Mouse (Mus musculus) myocyte (in vitro differentiated cells): Measurements from ENCODE around the gene Lsm14b. TPM values are rescaled to one million over a fixed set of nuclear protein-coding genes. Genes with fewer than 3 reads are reported as not detected.
A peak's percentile ranks its signal among the peaks of the same experiment; 100 is the strongest.

Experiments
- H3K27me3 ChIP-seq: one replicate; pipeline ENCODE4 v1.6.1; 2011; ENCODE audit not compliant: control insufficient read depth, insufficient read depth, insufficient read length
- H3K36me3 ChIP-seq: one replicate; pipeline ENCODE4 v1.6.1; 2011; ENCODE audit not compliant: control insufficient read depth, insufficient read depth
- H3K4me2 ChIP-seq: one replicate; pipeline ENCODE4 v1.6.1; 2011; ENCODE audit warnings: low read depth, control low read depth
- H3K4me3 ChIP-seq: one replicate; pipeline ENCODE4 v1.5.1; 2011; ENCODE audit warnings: mild to moderate bottlenecking, control low read depth, moderate library complexity
- H3K79me2 ChIP-seq: one replicate; pipeline ENCODE4 v1.6.1; 2011; ENCODE audit not compliant: control insufficient read depth, insufficient read depth
- H3ac ChIP-seq: one replicate; pipeline ENCODE4 v1.6.1; 2011; ENCODE audit not compliant: control insufficient read depth, insufficient read length
- CEBPB ChIP-seq: IDR thresholded peaks from 2 replicates; pipeline ENCODE4 v1.6.1; 2011; ENCODE audit warnings: mild to moderate bottlenecking, moderate library complexity; ENCODE audit not compliant: poor library complexity, insufficient read depth, severe bottlenecking
- E2F4 ChIP-seq: IDR thresholded peaks from one replicate; pipeline ENCODE4 v1.6.1; 2011; ENCODE audit warnings: mild to moderate bottlenecking, control low read depth, moderate library complexity; ENCODE audit not compliant: insufficient read depth
- MAX ChIP-seq: IDR thresholded peaks from one replicate; pipeline ENCODE4 v1.6.1; 2011; ENCODE audit warnings: low read depth, mild to moderate bottlenecking, control low read depth
- MYOD1 ChIP-seq, 3 experiments: IDR thresholded peaks; one replicate each; pipeline ENCODE4 v1.6.1; 2011; ENCODE audit warnings: control low read depth in 2 of 3, low read depth in 2 of 3, mild to moderate bottlenecking in 2 of 3, moderate library complexity in 1 of 3; ENCODE audit not compliant: insufficient read length in 2 of 3, control insufficient read depth in 1 of 3
- MYOG ChIP-seq, 3 experiments: IDR thresholded peaks; one replicate each; pipeline ENCODE4 v1.6.1; 2011; ENCODE audit warnings: control low read depth in 2 of 3, low read depth in 2 of 3, mild to moderate bottlenecking in 2 of 3; ENCODE audit not compliant: insufficient read length in 2 of 3, control insufficient read depth in 1 of 3, insufficient read depth in 1 of 3
- POLR2A ChIP-seq: IDR thresholded peaks from one replicate; pipeline ENCODE4 v1.6.1; 2011; ENCODE audit warnings: low read depth, mild to moderate bottlenecking, control low read depth, moderate library complexity; ENCODE audit not compliant: insufficient read length
- POLR2AphosphoS2 ChIP-seq: IDR thresholded peaks from one replicate; pipeline ENCODE4 v1.6.1; 2011; ENCODE audit warnings: low read depth, control low read depth; ENCODE audit not compliant: insufficient read length
- REST ChIP-seq: IDR thresholded peaks from one replicate; pipeline ENCODE4 v1.6.1; 2011; ENCODE audit warnings: mild to moderate bottlenecking, control low read depth, moderate library complexity; ENCODE audit not compliant: insufficient read depth, insufficient read length
- SRF ChIP-seq: IDR thresholded peaks from one replicate; pipeline ENCODE4 v1.6.1; 2011; ENCODE audit warnings: low read depth; ENCODE audit not compliant: control insufficient read depth, insufficient read length
- TCF12 ChIP-seq: IDR thresholded peaks from one replicate; pipeline ENCODE4 v1.6.1; 2011; ENCODE audit warnings: mild to moderate bottlenecking, control low read depth; ENCODE audit not compliant: poor library complexity, insufficient read depth, severe bottlenecking
- TCF3 ChIP-seq: IDR thresholded peaks from one replicate; pipeline ENCODE4 v1.6.1; 2011; ENCODE audit warnings: low read depth, control low read depth; ENCODE audit not compliant: insufficient read length
- USF1 ChIP-seq: IDR thresholded peaks from one replicate; pipeline ENCODE4 v1.6.1; 2011; ENCODE audit warnings: low read depth, mild to moderate bottlenecking, control low read depth, moderate library complexity
- polyA plus RNA-seq: library from polyadenylated mRNA; unstranded; fragments of >200 nt; fragmentation: generic; extraction: Trizol; gene quantifications from one replicate; pipeline ENCODE4 v1.2.1, GENCODE M21; 2012; ENCODE audit warnings: missing spikeins

The Lsm14b gene
- 48.8 TPM for polyA plus RNA-seq

DNA sequence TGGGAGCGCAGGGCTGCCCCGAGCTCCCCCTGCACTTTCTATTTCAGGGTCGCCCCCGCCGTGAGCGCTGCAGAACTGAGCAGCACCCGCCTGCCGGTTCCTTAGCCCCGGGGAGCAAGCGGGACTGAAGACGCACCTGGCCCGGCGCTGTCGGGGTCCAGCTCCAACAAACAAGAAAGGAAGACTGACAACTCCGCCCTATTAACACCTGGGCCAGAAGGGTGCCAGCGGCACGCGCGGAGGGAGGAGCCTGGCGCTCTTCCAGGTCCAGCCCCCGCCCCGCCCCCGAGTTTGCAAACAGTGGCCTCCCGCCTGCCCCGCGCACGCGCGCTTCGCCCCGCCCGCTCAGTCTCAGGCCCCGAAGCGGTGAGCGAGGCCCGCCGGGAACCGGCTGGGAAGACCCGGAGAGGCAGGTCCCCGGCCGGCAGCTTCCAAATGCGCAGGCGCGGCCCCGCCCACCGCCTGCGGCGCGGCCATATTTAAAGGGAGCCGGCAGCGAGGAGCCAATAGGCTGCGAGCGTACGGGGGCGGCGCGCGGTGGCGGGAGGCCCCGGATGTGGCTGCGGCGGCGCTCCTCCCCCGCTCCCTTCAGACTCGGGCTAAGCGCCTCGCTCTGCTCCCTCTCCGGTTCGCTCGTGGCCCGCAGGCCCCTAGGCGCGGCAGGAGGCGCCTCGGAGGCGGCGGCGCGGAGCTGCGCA, at the start of gene Lsm14b:
Gene Lsm14b (plus strand): TSS at position 587 of the 698 bp plus-strand sequence.
- Histone ChIP-seq H3K4me3 (peak within 1 kb of the TSS; percentile 73), H3ac (peak within 1 kb of the TSS; percentile 62), H3K79me2 (peaks cover 32% of the 10 kb centered on the region), H3K27me3 (peaks cover 20% of the 10 kb centered on the region), H3K36me3 (peaks cover 7% of the 10 kb centered on the region), H3K4me2 (peak within 1 kb of the TSS; percentile 93)
- TF ChIP-seq TCF12 (no peak), MYOG (IDR thresholded peaks at IDR 0.05; ENCODE audit: control insufficient read depth in 1 of 3, insufficient read depth in 1 of 3, insufficient read length in 2 of 3, low read depth in 2 of 3) (peak in 1 of 3 experiments; percentile 6), E2F4 (peak; percentile 75), CEBPB (no peak), USF1 (no peak), REST (no peak), POLR2AphosphoS2 (peak; percentile 92), SRF (peak; percentile 30), MAX (no peak), MYOD1 (IDR thresholded peaks at IDR 0.05; ENCODE audit: control insufficient read depth in 1 of 3, insufficient read length in 2 of 3, low read depth in 2 of 3) (peak in 1 of 3 experiments; percentile 46), TCF3 (no peak), POLR2A (peak; percentile 87)

DNA sequence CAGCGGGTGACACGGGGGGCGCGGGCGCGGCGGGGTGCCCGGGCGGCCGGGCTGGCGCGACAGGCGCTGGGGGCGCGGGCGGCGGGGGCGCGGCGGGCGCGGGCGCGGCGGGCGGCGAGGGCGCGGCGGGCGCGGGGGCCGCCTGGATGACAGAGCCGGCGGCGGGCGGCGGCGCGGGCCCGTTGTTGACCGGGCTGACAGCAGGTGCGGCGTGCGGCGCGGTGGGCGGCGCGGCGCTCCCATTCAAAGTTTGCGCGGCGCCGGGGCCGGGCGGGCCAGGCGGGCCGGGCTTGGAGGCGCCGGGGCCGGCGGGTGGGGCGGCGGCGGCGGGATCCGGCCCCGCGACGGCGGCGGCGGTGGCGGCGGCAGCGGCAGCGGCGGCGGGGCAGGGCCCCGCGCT, 48.9 kb upstream of the Lsm14b start:
- Histone ChIP-seq H3K4me3 (peak overlapping the region; percentile 36), H3ac (peak overlapping the region; percentile 71), H3K36me3 (no peaks in the 10 kb centered on the region), H3K4me2 (no peak overlapping the region), H3K27me3 (no peaks in the 10 kb centered on the region), H3K79me2 (peaks cover 42% of the 10 kb centered on the region)
- TF ChIP-seq SRF (no peak), MYOD1 (IDR thresholded peaks at IDR 0.05; ENCODE audit: control insufficient read depth in 1 of 3, insufficient read length in 2 of 3, low read depth in 2 of 3) (peak in 1 of 3 experiments; percentile 69), REST (no peak), MYOG (IDR thresholded peaks at IDR 0.05; ENCODE audit: control insufficient read depth in 1 of 3, insufficient read depth in 1 of 3, insufficient read length in 2 of 3, low read depth in 2 of 3) (peak in 1 of 3 experiments; percentile 46)

DNA sequence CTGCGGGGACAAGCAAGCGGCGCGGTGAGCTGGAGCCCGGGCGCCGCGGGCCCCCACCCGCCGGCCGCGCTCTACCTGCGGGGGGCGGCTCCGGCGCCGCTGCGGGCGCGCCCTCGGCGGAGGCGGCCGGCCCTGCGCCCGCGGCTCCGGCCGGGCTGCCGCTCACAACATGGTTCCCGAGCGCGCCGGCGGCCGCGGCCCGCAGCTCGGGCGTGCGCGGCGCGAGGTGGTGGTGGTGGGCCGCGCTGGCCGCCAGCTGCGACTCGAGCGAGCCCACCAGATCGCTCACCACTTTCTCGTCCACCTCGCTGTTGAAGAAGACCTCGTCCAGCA, 48.5 kb upstream of the Lsm14b start:
- peak overlapping the region; percentile 36 for H3K4me3 ChIP-seq
- H3K79me2 ChIP-seq = peaks cover 38% of the 10 kb centered on the region
- no peak overlapping the region for H3K4me2 ChIP-seq
- H3K36me3 ChIP-seq = no peaks in the 10 kb centered on the region
- H3K27me3 ChIP-seq = no peaks in the 10 kb centered on the region
- H3ac ChIP-seq = peak overlapping the region; percentile 71
- no peak for TF ChIP-seq POLR2A
- TF ChIP-seq MAX = no peak
- no peak for TF ChIP-seq POLR2AphosphoS2
- TF ChIP-seq TCF12 = no peak
- no peak for TF ChIP-seq CEBPB
- no peak for TF ChIP-seq USF1
- no peak for TF ChIP-seq E2F4
- no peak for TF ChIP-seq MYOD1 (IDR thresholded peaks at IDR 0.05; ENCODE audit: control insufficient read depth in 1 of 3, insufficient read length in 2 of 3, low read depth in 2 of 3)
- TF ChIP-seq TCF3 = no peak
- no peak for TF ChIP-seq MYOG (IDR thresholded peaks at IDR 0.05; ENCODE audit: control insufficient read depth in 1 of 3, insufficient read depth in 1 of 3, insufficient read length in 2 of 3, low read depth in 2 of 3)
- no peak for TF ChIP-seq REST
- TF ChIP-seq SRF = no peak

DNA sequence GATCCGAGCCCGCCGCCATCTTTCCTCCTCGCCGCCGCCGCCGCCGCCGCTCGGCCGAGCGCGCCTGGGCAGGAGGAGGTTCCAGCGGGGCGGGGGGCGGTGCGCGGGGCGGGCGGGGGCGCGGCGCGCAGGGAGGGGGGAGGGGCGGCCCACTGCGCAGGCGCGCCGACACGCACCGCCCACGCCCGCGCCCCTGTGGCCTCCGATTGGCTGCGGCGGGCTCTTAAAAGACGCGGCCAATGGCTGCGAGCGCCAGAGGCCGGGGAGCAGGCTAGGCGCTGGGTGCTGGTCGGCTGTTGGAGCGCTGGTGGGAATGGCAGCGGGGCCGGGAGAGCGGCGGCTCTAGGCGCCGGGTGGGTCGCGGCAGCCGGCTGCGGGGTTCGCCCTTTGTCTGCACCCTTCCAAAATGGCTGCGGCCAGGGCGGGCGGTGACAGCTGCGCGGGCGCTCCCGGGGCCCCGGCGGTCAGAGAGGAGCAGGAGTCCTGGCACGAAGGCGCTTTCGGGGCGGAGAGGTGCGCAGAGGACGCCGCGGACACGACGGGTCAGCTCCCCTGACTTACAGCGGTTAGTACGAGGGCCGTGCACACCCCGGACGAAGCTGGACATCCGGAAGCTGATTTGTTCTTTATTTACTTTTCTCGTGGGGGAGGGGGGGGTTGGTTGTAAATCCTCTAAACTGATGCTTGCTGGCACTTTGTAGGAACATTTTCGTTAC, 48.0 kb upstream of the Lsm14b start, which contains the start of gene Taf4:
Gene Taf4 (minus strand): TSS at position 19 of the 716 bp plus-strand sequence.
- Histone ChIP-seq H3K27me3 (no peaks in the 10 kb centered on the region), H3K4me2 (peak within 1 kb of the TSS; percentile 67), H3K4me3 (peak within 1 kb of the TSS; percentile 36), H3ac (peak within 1 kb of the TSS; percentile 71), H3K36me3 (no peaks in the 10 kb centered on the region), H3K79me2 (peaks cover 33% of the 10 kb centered on the region)
- peak; percentile 43 for TF ChIP-seq REST
- peak; percentile 7 to 81 (median 54) for TF ChIP-seq MYOG (IDR thresholded peaks at IDR 0.05; ENCODE audit: control insufficient read depth in 1 of 3, insufficient read depth in 1 of 3, insufficient read length in 2 of 3, low read depth in 2 of 3)
- peak; percentile 76 for TF ChIP-seq POLR2AphosphoS2
- TF ChIP-seq USF1 = no peak
- TF ChIP-seq POLR2A = peak; percentile 84
- peak in 2 of 3 experiments; percentile 21 to 67 for TF ChIP-seq MYOD1 (IDR thresholded peaks at IDR 0.05; ENCODE audit: control insufficient read depth in 1 of 3, insufficient read length in 2 of 3, low read depth in 2 of 3)
- TF ChIP-seq TCF3 = no peak
